Mouse (Mus musculus): ENCODE data around the gene Wap. TPM values are rescaled to one million over a fixed set of nuclear protein-coding genes. Genes with fewer than 3 reads are reported as not detected.

Wap gene
- total RNA-seq, 1 experiment from 2014 or later: not detected

- no peak for DNase-seq
Observed at GRCm38 (mm10) chr11:6626388-6626772, 12.1 kb downstream of the Wap start.

GRCm38 (mm10) chr11:6625478-6626387 lies 12.7 kb downstream of the Wap start, which contains the start of gene Tbrg4:
Tbrg4 (minus strand) TSS chr11:6626067.
- DNase-seq: peak; percentile 95

DNA sequence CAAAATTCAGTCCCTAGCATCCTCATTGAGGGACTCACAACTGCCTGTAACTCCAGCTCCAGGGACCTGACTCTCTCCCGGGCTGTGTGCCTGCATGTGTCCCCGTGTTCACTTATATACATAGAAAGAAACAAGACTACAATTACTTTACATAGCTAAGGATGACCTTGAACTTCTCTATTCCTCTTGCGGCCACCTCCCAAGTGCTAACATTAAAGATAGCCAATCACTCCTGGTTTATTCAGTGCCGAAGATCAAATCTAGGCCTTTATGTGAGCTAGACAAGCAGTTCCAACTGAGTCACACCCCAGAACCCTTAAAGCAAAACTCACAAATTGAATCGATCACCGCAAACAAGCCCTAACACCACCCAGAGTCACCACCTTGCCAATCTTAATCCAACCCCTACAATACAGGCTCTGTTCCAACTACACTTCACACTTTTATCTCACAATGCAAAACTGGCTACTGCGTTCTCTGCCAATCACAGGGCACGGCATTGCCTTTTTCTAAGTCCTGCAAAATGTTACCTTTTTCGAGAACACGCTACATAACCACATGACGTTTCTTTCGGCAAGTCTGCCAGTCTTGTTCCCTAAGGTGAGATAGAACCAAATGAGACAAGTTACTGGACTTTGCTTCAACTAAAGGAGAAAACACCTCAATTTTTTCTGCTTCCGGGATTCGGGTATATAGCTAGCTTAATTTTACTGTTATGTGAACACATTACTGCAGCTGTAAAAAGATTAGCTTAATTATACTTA lies 13.6 kb downstream of the Wap start:
- DNase-seq: no peak

DNA sequence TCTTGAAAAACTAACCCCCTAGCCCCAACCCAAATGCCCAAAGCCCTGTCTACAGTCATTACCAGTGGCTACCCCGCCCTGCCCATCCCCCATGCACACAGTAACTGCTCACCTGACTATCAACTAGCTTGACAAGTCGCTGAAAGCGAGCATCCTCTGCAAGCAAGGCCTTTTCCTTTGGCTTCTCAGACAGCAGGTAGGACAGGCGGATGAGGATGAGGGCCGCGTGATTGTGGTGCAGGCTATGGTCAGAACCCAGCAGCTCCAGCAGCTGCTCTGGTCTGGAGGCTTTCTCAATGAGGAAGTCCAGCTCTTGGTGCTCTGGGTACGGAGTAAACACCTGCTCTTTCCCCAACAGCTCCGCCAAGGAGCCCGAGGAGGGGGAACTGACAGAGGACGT lies 14.7 kb downstream of the Wap start:
- no peak for DNase-seq

GRCm38 (mm10) chr11:6615250-6616205 lies 22.9 kb downstream of the Wap start:
- DNase-seq: no peak

GRCm38 (mm10) chr11:6605491-6606399 lies 32.7 kb downstream of the Wap start, which contains the start of gene Nacad:
Nacad (minus strand) TSS chr11:6606053.
- DNase-seq: peak; percentile 63

- no peak for DNase-seq
Observed at GRCm38 (mm10) chr11:6605021-6605481, 33.4 kb downstream of the Wap start.

GRCm38 (mm10) chr11:6604604-6604936 lies 33.9 kb downstream of the Wap start:
- DNase-seq: no peak

- peak; percentile 67 for DNase-seq
Observed at GRCm38 (mm10) chr11:6603887-6604603, 34.4 kb downstream of the Wap start.

DNA sequence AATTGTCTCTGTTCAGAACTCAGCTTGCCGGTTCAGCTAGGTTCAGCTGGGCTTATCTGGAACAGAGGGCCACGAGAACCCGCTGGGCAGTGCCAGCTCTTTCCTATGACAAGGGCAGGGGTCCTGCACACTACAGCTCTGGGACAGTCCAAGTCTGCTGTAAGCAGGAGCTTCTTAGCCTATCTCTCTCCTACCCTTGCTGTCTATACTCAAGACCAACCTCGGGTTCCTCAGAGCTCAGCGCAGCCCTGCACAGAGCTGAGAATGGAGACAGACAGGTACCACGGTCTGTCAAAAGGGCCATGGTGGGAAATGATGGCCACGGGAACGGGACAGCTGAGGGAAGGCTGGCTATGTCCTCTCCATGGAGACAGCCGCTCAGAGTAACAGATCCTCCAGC lies 35.2 kb downstream of the Wap start:
- DNase-seq: no peak

DNA sequence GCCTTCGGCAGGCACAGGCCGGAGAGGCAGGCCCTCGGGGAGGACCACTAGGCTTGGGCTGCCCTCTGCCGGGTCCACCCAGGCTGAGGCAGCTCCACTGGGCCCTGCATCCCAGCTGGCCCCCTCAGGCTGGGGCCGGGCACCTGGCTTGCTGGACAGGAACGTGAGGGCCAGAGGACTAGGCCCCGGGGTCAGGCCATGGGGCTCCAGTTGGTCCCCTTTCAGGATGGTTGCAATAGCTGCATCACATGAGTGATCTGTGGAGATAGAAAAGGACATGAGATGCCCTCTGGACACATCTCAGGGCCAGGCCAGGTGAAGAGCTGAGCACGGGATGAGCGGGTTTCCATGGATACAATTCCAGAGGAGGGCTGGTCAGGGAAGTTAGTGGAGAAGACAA lies 35.8 kb downstream of the Wap start:
- DNase-seq: no peak

- DNase-seq: no peak
Observed at GRCm38 (mm10) chr11:6601649-6602480, 36.6 kb downstream of the Wap start.

DNA sequence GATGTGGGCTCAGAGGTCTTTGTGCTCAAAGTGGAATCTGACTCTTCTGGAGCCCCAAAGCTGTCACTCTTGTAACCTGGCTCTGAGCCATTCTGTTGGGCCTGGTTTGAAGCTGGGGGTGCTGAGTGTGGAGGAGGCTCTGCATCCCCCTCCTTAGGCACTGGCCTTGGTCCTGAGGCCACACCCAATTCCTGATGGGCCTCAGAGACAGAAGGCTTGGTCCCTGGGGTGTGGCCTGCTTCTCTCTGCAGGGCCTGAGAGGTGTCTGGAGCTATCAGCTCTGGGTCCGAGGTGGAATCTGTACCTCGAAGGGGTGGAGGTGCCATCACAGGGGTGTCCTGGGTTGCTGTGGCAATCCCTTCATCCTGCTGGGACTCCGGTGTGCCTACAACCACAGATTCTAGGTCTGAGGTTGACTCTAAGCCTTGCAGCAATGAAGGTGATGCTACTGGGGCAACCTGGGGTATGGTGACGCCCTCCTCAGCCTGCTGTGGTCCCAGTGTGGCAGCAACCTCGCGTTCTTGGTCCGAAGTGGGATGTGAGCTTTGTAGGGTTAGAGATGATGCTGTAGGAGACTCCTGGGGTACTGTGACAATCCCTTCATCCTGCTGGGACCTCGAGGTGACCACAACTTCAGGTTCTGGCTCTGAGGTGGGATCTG lies 38.0 kb downstream of the Wap start:
- no peak for DNase-seq

DNA sequence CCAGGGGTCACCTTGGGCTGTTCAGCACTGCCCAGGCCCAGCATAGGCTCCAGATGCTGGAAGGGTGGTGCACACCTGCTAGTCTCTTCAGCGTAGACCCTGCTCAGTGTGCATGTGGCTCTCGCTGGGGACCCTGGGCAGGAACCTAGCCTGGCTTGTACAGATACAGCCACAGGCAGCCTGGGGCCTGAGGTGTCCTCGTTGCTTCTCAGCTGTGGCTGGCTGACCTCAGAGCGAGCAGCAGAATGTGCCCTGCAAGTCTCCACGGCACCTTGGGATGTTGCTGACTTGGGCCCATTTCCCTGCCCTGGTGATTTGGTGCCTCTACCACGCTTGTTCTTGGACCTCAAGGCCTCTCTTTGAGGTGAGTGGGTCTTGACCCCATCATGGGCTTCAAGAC lies 38.6 kb downstream of the Wap start:
- DNase-seq: no peak

- no peak for DNase-seq
Observed at GRCm38 (mm10) chr11:6599011-6599681, 39.3 kb downstream of the Wap start.

- no peak for DNase-seq
Observed at GRCm38 (mm10) chr11:6598191-6598889, 40.1 kb downstream of the Wap start.

- DNase-seq: no peak
Observed at GRCm38 (mm10) chr11:6597523-6597922, 40.9 kb downstream of the Wap start.

GRCm38 (mm10) chr11:6596616-6597015 lies 41.8 kb downstream of the Wap start:
- DNase-seq: no peak

Measured in adrenal gland, postnatal 14 days (tissue).